Mouse (Mus musculus) hindbrain, embryonic 11.5 days (tissue): ENCODE measurements at regions not wholly inside any gene's neighbourhood (a gene's known extent, or its start where the extent isn't known, plus 50 kb on each side); places are given as distances from the start of the nearest gene placed in this dataset.
"Not testable (repeated sequence)": the region's sequence is repeated elsewhere in the genome, so short reads cannot be mapped to it uniquely, and the experiment has no call there.

ENCODE experiments used
- ATAC-seq: fragments of 200-750 bp; cut with Nextera tagmentation; 2 replicates; pipeline ENCODE4 v1.8.0; 2017; ENCODE audit warnings: mild to moderate bottlenecking, moderate TSS enrichment, moderate library complexity; ENCODE audit not compliant: low FRiP score
- DNase-seq: peaks from one replicate; pipeline ENCODE4 v3.0.0-alpha.2; 2015; ENCODE audit warnings: low spot score
- H3K27ac ChIP-seq: fragments of 300-500 bp; sonication (generic); 2 replicates; pipeline ENCODE4 v1.5.1; 2014; ENCODE audit warnings: mild to moderate bottlenecking, low read depth, low read length
- H3K27me3 ChIP-seq: fragments of 300-500 bp; sonication (generic); 2 replicates; pipeline ENCODE4 v1.6.1; 2014; ENCODE audit warnings: mild to moderate bottlenecking, low read length, moderate library complexity, mixed read lengths; ENCODE audit not compliant: control insufficient read depth, insufficient read depth
- H3K36me3 ChIP-seq: fragments of 300-500 bp; sonication (generic); 2 replicates; pipeline ENCODE4 v1.6.1; 2014; ENCODE audit warnings: mild to moderate bottlenecking, low read length, moderate library complexity, mixed read lengths; ENCODE audit not compliant: control insufficient read depth, insufficient read depth
- H3K4me1 ChIP-seq: fragments of 300-500 bp; sonication (generic); replicated peaks from 2 replicates; pipeline ENCODE4 v1.6.1; 2014; ENCODE audit warnings: low read length, mixed read lengths; ENCODE audit not compliant: control insufficient read depth, insufficient read depth
- H3K4me2 ChIP-seq: fragments of 300-500 bp; sonication (generic); replicated peaks from 2 replicates; pipeline ENCODE4 v1.6.1; 2014; ENCODE audit warnings: mild to moderate bottlenecking, low read depth, low read length
- H3K4me3 ChIP-seq: fragments of 300-500 bp; sonication (generic); 2 replicates; pipeline ENCODE4 v1.5.1; 2014; ENCODE audit warnings: low read depth, low read length
- H3K9ac ChIP-seq: fragments of 300-500 bp; sonication (generic); 2 replicates; pipeline ENCODE4 v1.6.1; 2014; ENCODE audit warnings: low read depth, low read length
- H3K9me3 ChIP-seq: fragments of 300-500 bp; sonication (generic); 2 replicates; pipeline ENCODE4 v1.6.1; 2016; ENCODE audit warnings: low read length; ENCODE audit not compliant: control insufficient read depth
- WGBS: fragments of 180-500 bp; shearing (Covaris S2); extraction: QIAGEN DNeasy Blood & Tissue Kit; methylation state at CpG from one replicate; pipeline ENCODE4 v1.1.7; 2014; 5-methylcytosine and 5-hydroxymethylcytosine counted together

GRCm38 (mm10) chr8:63730741-63731140 lies 221.3 kb downstream of the Sgo2b start:
- H3K9me3 ChIP-seq, H3K9ac ChIP-seq, DNase-seq, H3K36me3 ChIP-seq, H3K27me3 ChIP-seq, H3K4me1 ChIP-seq, ATAC-seq, H3K27ac ChIP-seq, H3K4me3 ChIP-seq, H3K4me2 ChIP-seq: not testable (repeated sequence)
- WGBS: 85% methylated on average over 6 of the region's 6 CpGs
